Mouse (Mus musculus): ENCODE measurements around the gene Cyp4v3. TPM values are rescaled to one million over a fixed set of nuclear protein-coding genes. Genes with fewer than 3 reads are reported as not detected.

Gene Cyp4v3
- total and polyA plus RNA-seq, 3 experiments = 2.2 to 2.8 (median 2.8) TPM

GRCm38 (mm10) chr8:45264918-45265317 is 68.1 kb downstream of the Cyp4v3 start:
- no peak overlapping the region for H3K4me2 ChIP-seq (ENCODE audit: insufficient read depth, low read depth, poor library complexity, severe bottlenecking)
- no peak for DNase-seq (ENCODE audit: extremely low read depth)
- in situ Hi-C loops (cut with MboI; ENCODE audit: low pct_ligation_motif_present, low pct_unique_long_range_greater_than_20kb, low sequenced_read_pairs) = no loop called here

DNA sequence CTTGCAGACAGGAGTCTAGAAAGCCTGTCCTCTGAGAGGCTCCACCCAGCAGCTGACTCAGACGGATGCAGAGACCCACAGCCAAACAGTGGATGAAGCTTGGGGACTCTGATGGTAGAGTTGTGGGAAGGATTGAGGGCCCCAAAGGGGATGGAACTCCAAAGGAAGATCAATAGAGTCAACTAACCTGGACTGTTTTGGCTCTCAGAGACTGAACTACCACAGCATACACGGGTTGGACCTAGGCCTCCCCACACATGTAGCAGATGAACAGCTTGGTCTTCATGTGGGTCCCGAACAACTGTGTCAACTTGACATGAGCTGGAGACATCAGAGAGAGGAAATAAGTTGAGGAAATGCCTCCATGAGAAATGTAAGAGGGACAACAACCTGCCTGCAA is 70.2 kb downstream of the Cyp4v3 start:
- Histone ChIP-seq H3K27ac (ENCODE audit: insufficient read depth, low read depth) (no peak overlapping the region), H3K79me2 (replicated peaks; ENCODE audit: control insufficient read depth, extremely low read depth, insufficient read depth, poor library complexity, severe bottlenecking) (no peaks in the 10 kb centered on the region), H3K4me2 (ENCODE audit: insufficient read depth, low read depth, poor library complexity, severe bottlenecking) (no peak overlapping the region), H3K4me3 (replicated peaks in 1 of 3; ENCODE audit: low read depth in 2 of 3, low read length in 2 of 3, poor library complexity in 1 of 3) (no peak overlapping the region), H3K27me3 (replicated peaks) (no peaks in the 10 kb centered on the region), H3K4me1 (ENCODE audit: control insufficient read depth in 1 of 2, insufficient read depth in 2 of 2) (no peaks in the 10 kb centered on the region), H3K9me3 (replicated peaks; ENCODE audit: low read length) (peaks cover 17% of the 10 kb centered on the region), H3K9ac (ENCODE audit: insufficient read depth, low read depth) (no peak overlapping the region), H3K36me3 (replicated peaks in 1 of 2; ENCODE audit: control insufficient read depth in 1 of 2, insufficient read depth in 1 of 2, low read length in 1 of 2) (no peaks in the 10 kb centered on the region)
- in situ Hi-C loops (cut with MboI; ENCODE audit: low pct_ligation_motif_present, low pct_unique_long_range_greater_than_20kb, low sequenced_read_pairs) (no loop called here), dilution Hi-C loops (cut with MboI; ENCODE audit: extremely low pct_ligation_motif_present, extremely low pct_unique_long_range_greater_than_20kb, low sequenced_read_pairs) (no loop called here)
- no peak for DNase-seq (ENCODE audit: extremely low read depth)
- TF ChIP-seq MXI1 (IDR thresholded peaks at IDR 0.05; ENCODE audit: low read depth, low read length) (no peak), GABPA (IDR thresholded peaks at IDR 0.05; ENCODE audit: insufficient replicate concordance, low read depth, low read length) (no peak), CHD2 (IDR thresholded peaks at IDR 0.05; ENCODE audit: low read length) (no peak), ELF1 (IDR thresholded peaks at IDR 0.05; ENCODE audit: low read depth, low read length) (no peak), POLR2A (IDR thresholded peaks at IDR 0.05; ENCODE audit: low read depth, low read length) (no peak)

More at GRCm38 (mm10) chr8:45264918-45265317, 68.1 kb downstream of the Cyp4v3 start:
- TF ChIP-seq CHD1 (IDR thresholded peaks at IDR 0.05; ENCODE audit: low read depth, low read length) (no peak), ELF1 (IDR thresholded peaks at IDR 0.05; ENCODE audit: low read depth, low read length) (no peak), JUN (IDR thresholded peaks at IDR 0.05; ENCODE audit: insufficient read depth, low read depth, low read length) (no peak), NRF1 (IDR thresholded peaks at IDR 0.05; ENCODE audit: low read depth, low read length) (no peak), RCOR1 (conservative IDR thresholded peaks at IDR 0.05; ENCODE audit: low read depth, low read length) (no peak), JUND (conservative IDR thresholded peaks at IDR 0.05; ENCODE audit: low read depth, low read length) (no peak), UBTF (IDR thresholded peaks at IDR 0.05; ENCODE audit: low read depth, low read length) (no peak), MXI1 (IDR thresholded peaks at IDR 0.05; ENCODE audit: low read depth, low read length) (no peak), MAZ (IDR thresholded peaks at IDR 0.05; ENCODE audit: low read depth, low read length) (no peak), ZC3H11A (IDR thresholded peaks at IDR 0.05; ENCODE audit: low read depth, low read length) (no peak), ZKSCAN1 (IDR thresholded peaks at IDR 0.05; ENCODE audit: borderline replicate concordance, low read depth, low read length) (no peak), POLR2A (IDR thresholded peaks at IDR 0.05; ENCODE audit: low read depth, low read length) (no peak), MAX (IDR thresholded peaks at IDR 0.05; ENCODE audit: low read length) (no peak), KAT2A (IDR thresholded peaks at IDR 0.05; ENCODE audit: insufficient replicate concordance, low read length) (no peak), POLR2AphosphoS2 (IDR thresholded peaks at IDR 0.05; ENCODE audit: low read depth, low read length) (no peak), RAD21 (IDR thresholded peaks at IDR 0.05; ENCODE audit: low read depth, low read length) (no peak), ZMIZ1 (IDR thresholded peaks at IDR 0.05; ENCODE audit: low read depth, low read length) (no peak), SMC3 (IDR thresholded peaks at IDR 0.05; ENCODE audit: low read depth, low read length) (no peak), MYC (IDR thresholded peaks at IDR 0.05; ENCODE audit: low read depth, low read length) (no peak), CHD2 (IDR thresholded peaks at IDR 0.05; ENCODE audit: low read length) (no peak)
- no peaks in the 10 kb centered on the region for H3K36me3 ChIP-seq (replicated peaks in 1 of 2; ENCODE audit: control insufficient read depth in 1 of 2, insufficient read depth in 1 of 2, low read length in 1 of 2)
- no peak overlapping the region for H3K4me3 ChIP-seq (replicated peaks in 1 of 3; ENCODE audit: low read depth in 2 of 3, low read length in 2 of 3, poor library complexity in 1 of 3)
- H3K9me3 ChIP-seq (replicated peaks; ENCODE audit: low read length) = peaks cover 22% of the 10 kb centered on the region
- no peaks in the 10 kb centered on the region for H3K27me3 ChIP-seq (replicated peaks)
- no peak overlapping the region for H3K27ac ChIP-seq (ENCODE audit: insufficient read depth, low read depth)
- H3K4me1 ChIP-seq (ENCODE audit: control insufficient read depth in 1 of 2, insufficient read depth in 2 of 2) = no peaks in the 10 kb centered on the region
- H3K9ac ChIP-seq (ENCODE audit: insufficient read depth, low read depth) = no peak overlapping the region
- dilution Hi-C loops (cut with MboI; ENCODE audit: extremely low pct_ligation_motif_present, extremely low pct_unique_long_range_greater_than_20kb, low sequenced_read_pairs) = no loop called here
- H3K79me2 ChIP-seq (replicated peaks; ENCODE audit: control insufficient read depth, extremely low read depth, insufficient read depth, poor library complexity, severe bottlenecking) = no peaks in the 10 kb centered on the region
